Mouse (Mus musculus) thymus, adult 2 months (tissue): ENCODE measurements at regions not wholly inside any gene's neighbourhood (a gene's known extent, or its start where the extent isn't known, plus 50 kb on each side); places are given as distances from the start of the nearest gene placed in this dataset.

ENCODE experiments used
- DNase-seq: peaks from one replicate; pipeline ENCODE4 v3.0.0; 2021
- H3K27ac ChIP-seq: fragments of 200-500 bp; 2 replicates; pipeline ENCODE4 v1.5.1; 2012; ENCODE audit warnings: low read length, control low read depth; ENCODE audit not compliant: control insufficient read depth, insufficient read depth
- H3K27me3 ChIP-seq: fragments of 200-500 bp; 2 replicates; pipeline ENCODE4 v1.6.1; 2012; ENCODE audit warnings: mild to moderate bottlenecking, low read length, moderate library complexity, mixed read lengths; ENCODE audit not compliant: control insufficient read depth, insufficient read depth
- H3K36me3 ChIP-seq: fragments of 200-500 bp; 2 replicates; pipeline ENCODE4 v1.6.1; 2012; ENCODE audit warnings: mild to moderate bottlenecking, low read length, moderate library complexity; ENCODE audit not compliant: control insufficient read depth, insufficient read depth
- H3K4me1 ChIP-seq: fragments of 200-500 bp; replicated peaks from 2 replicates; pipeline ENCODE4 v1.6.1; 2012; ENCODE audit warnings: low read length; ENCODE audit not compliant: control insufficient read depth, insufficient read depth
- H3K4me3 ChIP-seq: fragments of 200-500 bp; 2 replicates; pipeline ENCODE4 v1.5.1; 2012; ENCODE audit warnings: mild to moderate bottlenecking, low read length, control low read depth, moderate library complexity; ENCODE audit not compliant: control insufficient read depth, insufficient read depth
- CTCF ChIP-seq: fragments of 200-500 bp; IDR thresholded peaks from 2 replicates; pipeline ENCODE4 v1.5.1; 2012; ENCODE audit warnings: mild to moderate bottlenecking, control low read depth, low read length, moderate library complexity, borderline replicate concordance; ENCODE audit not compliant: control insufficient read depth, poor library complexity, insufficient read depth; ENCODE audit errors: extremely low read depth
- POLR2A ChIP-seq: fragments of 200-500 bp; IDR thresholded peaks from 2 replicates; pipeline ENCODE4 v1.6.1; 2012; ENCODE audit warnings: mild to moderate bottlenecking, low read length, control low read depth, moderate library complexity; ENCODE audit not compliant: control insufficient read depth, poor library complexity, insufficient read depth; ENCODE audit errors: extremely low read depth
- WGBS: fragments of 180-500 bp; shearing (Covaris S2); methylation state at CpG from one replicate; pipeline ENCODE4 v1.1.7; 2018; 5-methylcytosine and 5-hydroxymethylcytosine counted together

- Histone ChIP-seq H3K4me3 (no peak overlapping the region), H3K4me1 (no peaks in the 10 kb centered on the region), H3K27ac (no peak overlapping the region), H3K36me3 (no peaks in the 10 kb centered on the region), H3K27me3 (no peaks in the 10 kb centered on the region)
- TF ChIP-seq POLR2A (no peak), CTCF (no peak)
- 88% methylated on average over 2 of the region's 2 CpGs for WGBS
- no peak for DNase-seq
These were observed 329.2 kb downstream of the Gadd45g start for GRCm38 (mm10) chr13:52175665-52176064.

GRCm38 (mm10) chr13:52179977-52180376, 333.5 kb downstream of the Gadd45g start:
- Histone ChIP-seq H3K27ac (no peak overlapping the region), H3K4me3 (no peak overlapping the region), H3K4me1 (0 out of 2 replicates have a peak, but pooled peaks cover 2% of the 10 kb centered on the region), H3K36me3 (no peaks in the 10 kb centered on the region), H3K27me3 (no peaks in the 10 kb centered on the region)
- DNase-seq: no peak
- 90% methylated on average over 4 of the region's 4 CpGs for WGBS
- TF ChIP-seq POLR2A (no peak), CTCF (no peak)

GRCm38 (mm10) chr13:52183635-52184034, 337.2 kb downstream of the Gadd45g start:
- Histone ChIP-seq H3K36me3 (no peaks in the 10 kb centered on the region), H3K27me3 (no peaks in the 10 kb centered on the region), H3K27ac (no peak overlapping the region), H3K4me1 (0 out of 2 replicates have a peak, but pooled peaks cover 2% of the 10 kb centered on the region), H3K4me3 (no peak overlapping the region)
- no peak for DNase-seq
- 79% methylated on average over 5 of the region's 5 CpGs for WGBS
- no peak for TF ChIP-seq POLR2A
- TF ChIP-seq CTCF: no peak

GRCm38 (mm10) chr13:52185574-52185973, 339.1 kb downstream of the Gadd45g start:
- no peak for DNase-seq
- 97% methylated on average over 1 of the region's 1 CpGs for WGBS
- H3K36me3 ChIP-seq: no peaks in the 10 kb centered on the region
- no peak overlapping the region for H3K27ac ChIP-seq
- H3K4me3 ChIP-seq: no peak overlapping the region
- H3K4me1 ChIP-seq: 0 out of 2 replicates have a peak, but pooled peaks cover 2% of the 10 kb centered on the region
- TF ChIP-seq POLR2A (no peak), CTCF (no peak)
- no peaks in the 10 kb centered on the region for H3K27me3 ChIP-seq

- Histone ChIP-seq H3K36me3 (no peaks in the 10 kb centered on the region), H3K27me3 (no peaks in the 10 kb centered on the region), H3K27ac (no peak overlapping the region), H3K4me3 (no peak overlapping the region), H3K4me1 (no peaks in the 10 kb centered on the region)
- DNase-seq: no peak
- 97% methylated on average over 8 of the region's 8 CpGs for WGBS
- TF ChIP-seq CTCF (no peak), POLR2A (no peak)
These were observed 341.5 kb downstream of the Gadd45g start for GRCm38 (mm10) chr13:52187841-52188604.

GRCm38 (mm10) chr13:52188605-52189003, 342.1 kb downstream of the Gadd45g start:
- TF ChIP-seq POLR2A: no peak
- H3K27me3 ChIP-seq: no peaks in the 10 kb centered on the region
- no peaks in the 10 kb centered on the region for H3K36me3 ChIP-seq
- H3K4me1 ChIP-seq: no peaks in the 10 kb centered on the region
- DNase-seq: no peak
- 9% methylated on average over 2 of the region's 2 CpGs for WGBS
- H3K4me3 ChIP-seq: no peak overlapping the region
- H3K27ac ChIP-seq: no peak overlapping the region

- TF ChIP-seq POLR2A: no peak
- TF ChIP-seq CTCF: no peak
- Histone ChIP-seq H3K36me3 (no peaks in the 10 kb centered on the region), H3K4me1 (no peaks in the 10 kb centered on the region), H3K27me3 (no peaks in the 10 kb centered on the region), H3K4me3 (no peak overlapping the region), H3K27ac (no peak overlapping the region)
- WGBS: 70% methylated on average over 10 of the region's 10 CpGs
- no peak for DNase-seq
These were observed 341.6 kb downstream of the Diras2 start for GRCm38 (mm10) chr13:52189382-52189923.
